Mouse (Mus musculus) spleen, adult 2 months (tissue): Measurements from ENCODE around the gene Ube2e1. TPM values are rescaled to one million over a fixed set of nuclear protein-coding genes. Genes with fewer than 3 reads are reported as not detected.
"Not testable (repeated sequence)": the region's sequence is repeated elsewhere in the genome, so short reads cannot be mapped to it uniquely, and the experiment has no call there.

ENCODE experiments used
- DNase-seq, 2 experiments: peaks; one replicate each; pipeline versions ENCODE4 v3.0.0 to v3.0.0-alpha.2; 2012 to 2021; ENCODE audit warnings: low spot score in 2 of 2, low read depth in 1 of 2
- H3K27ac ChIP-seq: fragments of 200-500 bp; 2 replicates; pipeline ENCODE4 v1.5.1; 2012; ENCODE audit warnings: low read length, inconsistent platforms; ENCODE audit not compliant: insufficient read depth
- H3K27me3 ChIP-seq: fragments of 200-500 bp; 2 replicates; pipeline ENCODE4 v1.6.1; 2012; ENCODE audit warnings: mild to moderate bottlenecking, moderate library complexity, low read length, inconsistent platforms; ENCODE audit not compliant: control insufficient read depth, insufficient read depth
- H3K36me3 ChIP-seq: fragments of 200-500 bp; 2 replicates; pipeline ENCODE4 v1.6.1; 2012; ENCODE audit warnings: mild to moderate bottlenecking, low read length, inconsistent platforms; ENCODE audit not compliant: control insufficient read depth, insufficient read depth
- H3K4me1 ChIP-seq: fragments of 200-500 bp; 2 replicates; pipeline ENCODE4 v1.6.1; 2011; ENCODE audit warnings: inconsistent platforms; ENCODE audit not compliant: control insufficient read depth, insufficient read depth, insufficient read length
- H3K4me3 ChIP-seq: fragments of 200-500 bp; 2 replicates; pipeline ENCODE4 v1.5.1; 2011; ENCODE audit warnings: mild to moderate bottlenecking, inconsistent platforms; ENCODE audit not compliant: insufficient read depth, insufficient read length; ENCODE audit errors: extremely low read depth
- CTCF ChIP-seq: fragments of 200-500 bp; IDR thresholded peaks from 2 replicates; pipeline ENCODE4 v1.5.1; 2011; ENCODE audit warnings: mild to moderate bottlenecking, inconsistent platforms; ENCODE audit not compliant: insufficient read depth, insufficient read length, insufficient replicate concordance; ENCODE audit errors: extremely low read depth
- POLR2A ChIP-seq: fragments of 200-500 bp; IDR thresholded peaks from 2 replicates; pipeline ENCODE4 v1.6.1; 2011; ENCODE audit warnings: low read depth, low read length, inconsistent platforms
- WGBS: fragments of 180-500 bp; shearing (Covaris S2); methylation state at CpG from one replicate; pipeline ENCODE4 v1.1.7; 2018; 5-methylcytosine and 5-hydroxymethylcytosine counted together
- polyA plus RNA-seq: library from polyadenylated mRNA; depleted of rRNA; stranded (reverse); fragments of >200 nt; gene quantifications from 2 replicates; pipeline ENCODE4 v1.2.3, GENCODE M21; 2012; rRNA removed

Ube2e1 gene
- polyA plus RNA-seq, 1 experiment, result 12.7 TPM

DNA sequence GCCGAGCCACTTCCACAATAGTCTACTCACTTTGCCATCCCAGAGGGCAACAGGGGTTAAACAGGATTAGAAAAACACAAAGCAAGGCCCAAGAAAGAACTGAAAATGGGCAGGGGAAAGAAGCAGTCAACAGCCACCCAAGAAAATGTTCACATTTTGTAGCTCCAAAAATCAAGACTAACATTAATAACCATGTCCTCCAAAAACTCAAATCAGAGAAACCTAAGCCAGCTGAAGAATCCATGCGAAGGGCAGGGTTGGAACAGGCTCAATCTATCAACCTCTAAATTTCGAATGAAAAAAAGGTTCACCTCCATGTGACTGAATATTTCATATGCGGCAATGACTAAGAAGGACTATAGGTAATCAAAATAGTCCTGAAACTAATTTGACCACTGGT is 94.3 kb downstream of the Ube2e1 start:
- H3K36me3 ChIP-seq, result no peaks in the 10 kb centered on the region
- no peak overlapping the region for H3K27ac ChIP-seq
- H3K4me1 ChIP-seq, result peaks cover 5% of the 10 kb centered on the region
- no peak for TF ChIP-seq POLR2A
- no peak for TF ChIP-seq CTCF
- H3K4me3 ChIP-seq, result no peak overlapping the region
- 77% methylated on average over 4 of the region's 4 CpGs for WGBS
- no peak for DNase-seq
- no peaks in the 10 kb centered on the region for H3K27me3 ChIP-seq

DNA sequence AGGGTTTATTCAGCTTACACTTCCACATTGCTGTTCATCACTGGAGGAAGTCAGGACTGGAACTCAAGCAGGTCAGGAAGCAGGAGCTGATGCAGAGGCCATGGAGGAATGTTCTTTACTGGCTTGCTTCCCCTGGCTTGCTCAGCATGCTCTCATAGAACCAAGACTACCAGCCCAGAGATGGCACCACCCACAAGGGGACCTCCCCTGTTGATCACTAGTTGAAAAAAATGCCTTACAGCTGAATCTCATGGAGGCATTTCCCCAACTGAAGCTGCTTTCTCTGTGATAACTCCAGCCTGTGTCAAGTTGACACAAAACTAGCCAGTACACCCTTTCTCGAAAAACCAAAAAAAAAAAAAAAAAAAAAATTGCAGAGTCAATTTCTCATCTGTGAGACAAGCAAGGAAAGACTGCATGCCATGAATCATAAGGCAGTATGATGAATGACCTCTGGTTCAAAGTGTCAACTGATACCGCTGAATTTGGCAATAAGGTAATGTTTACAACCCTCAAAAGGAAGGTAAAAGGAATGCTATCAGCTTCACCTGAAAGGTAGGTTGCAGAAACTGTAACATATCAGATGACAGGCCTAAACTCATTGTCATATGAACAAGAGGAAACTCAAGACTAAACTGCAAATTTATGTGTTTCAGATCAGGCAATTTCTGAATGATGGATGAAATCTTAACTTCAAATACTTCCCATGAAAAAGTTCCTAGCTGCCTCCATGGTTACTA is 95.0 kb downstream of the Ube2e1 start:
- DNase-seq, H3K36me3 ChIP-seq, H3K4me3 ChIP-seq, H3K27ac ChIP-seq, H3K27me3 ChIP-seq, H3K4me1 ChIP-seq: not testable (repeated sequence)
- WGBS, result 84% methylated on average over 2 of the region's 2 CpGs

DNA sequence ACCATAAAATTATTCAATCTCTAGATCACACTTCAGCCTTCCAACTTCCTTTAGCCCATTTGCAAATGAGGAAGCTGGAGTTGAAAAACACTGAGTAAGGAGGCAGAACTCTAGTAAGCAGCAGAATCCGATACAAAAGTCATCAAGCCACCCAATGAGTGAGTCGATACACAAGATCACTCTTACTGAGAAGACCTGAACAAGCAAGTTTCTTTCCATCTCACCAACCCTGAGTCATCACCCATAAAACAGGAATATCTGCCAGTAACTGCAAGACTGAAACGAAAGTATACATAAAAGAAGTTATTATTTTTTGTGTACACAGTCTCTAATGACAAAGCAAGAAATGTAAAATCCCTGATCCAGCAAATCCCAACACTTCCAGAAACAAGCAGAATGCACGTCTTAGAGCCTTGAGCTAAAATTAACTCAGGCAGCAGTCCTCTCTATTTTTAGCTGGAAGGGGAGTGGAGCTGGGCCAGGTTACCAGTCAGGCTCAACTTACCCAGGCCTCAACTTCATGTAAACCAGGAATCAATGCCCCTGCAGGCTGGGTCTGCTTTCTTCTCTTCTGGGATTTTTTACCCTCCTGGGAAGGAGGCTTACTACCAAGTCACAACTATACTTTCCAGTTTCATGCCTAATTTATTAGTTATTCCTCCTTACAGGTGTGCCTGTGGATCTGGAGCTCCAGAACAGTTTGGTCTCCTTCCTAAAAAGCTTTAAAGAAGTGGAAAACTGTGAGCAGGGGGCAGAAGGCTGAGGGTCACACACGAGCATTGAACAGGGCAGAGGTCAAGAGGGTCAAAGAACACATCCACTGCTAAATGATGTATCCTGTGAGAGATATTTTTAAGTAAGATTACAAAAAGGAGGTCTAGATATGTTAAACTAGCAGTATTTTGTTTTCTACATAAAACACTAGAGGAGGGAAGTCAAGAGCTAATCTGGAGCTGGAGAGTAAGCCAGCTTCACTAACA is 97.4 kb downstream of the Ube2e1 start:
- Histone ChIP-seq H3K36me3 (no peaks in the 10 kb centered on the region), H3K4me1 (peaks cover 5% of the 10 kb centered on the region), H3K27ac (peak overlapping the region; percentile 36; the same call in 1 of the 2 replicates), H3K4me3 (no peak overlapping the region), H3K27me3 (no peaks in the 10 kb centered on the region)
- WGBS, result 25% methylated on average over 5 of the region's 5 CpGs
- DNase-seq, result no peak
- TF ChIP-seq POLR2A, result no peak
- TF ChIP-seq CTCF, result no peak

DNA sequence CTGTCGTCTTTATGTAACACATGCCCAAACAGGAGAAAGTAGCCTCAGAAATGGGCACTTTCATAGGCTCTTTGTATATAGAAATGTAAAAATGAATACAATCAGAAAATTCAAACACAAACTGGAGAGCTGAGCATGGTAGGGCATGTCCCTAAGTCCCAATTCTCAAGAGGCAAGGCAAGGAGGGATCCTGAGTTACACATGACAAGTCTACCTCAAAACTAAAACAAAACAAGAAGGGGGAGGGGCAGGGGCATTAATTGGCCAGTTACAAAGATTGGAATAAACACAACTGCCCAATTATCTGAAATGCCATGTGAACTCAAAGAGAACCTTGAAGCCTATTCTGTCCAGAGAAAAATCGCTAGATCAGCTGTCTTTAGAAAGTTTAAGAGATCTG is 98.6 kb downstream of the Ube2e1 start:
- no peak overlapping the region for H3K4me3 ChIP-seq
- no peak for TF ChIP-seq CTCF
- no peak for TF ChIP-seq POLR2A
- no peaks in the 10 kb centered on the region for H3K36me3 ChIP-seq
- no peaks in the 10 kb centered on the region for H3K27me3 ChIP-seq
- no peak for DNase-seq
- WGBS, result 86% methylated on average over 2 of the region's 2 CpGs
- no peak overlapping the region for H3K27ac ChIP-seq
- peaks cover 3% of the 10 kb centered on the region; the same call in 1 of the 2 replicates for H3K4me1 ChIP-seq

Other genes with a start within 250 kb of the Ube2e1 start
- gene Nr1d2, start 92.7 kb downstream of the Ube2e1 start, polyA plus RNA-seq, result 4.8 and 9.3 TPM in 2 replicates
- gene Nkiras1, start 60.7 kb downstream of the Ube2e1 start, polyA plus RNA-seq, result 1.2 and 1.3 TPM in 2 replicates
- gene Rpl15, start 60.5 kb downstream of the Ube2e1 start, polyA plus RNA-seq, result 242 and 290 TPM in 2 replicates